Mouse (Mus musculus): ENCODE results near the gene Mme. TPM values are rescaled to one million over a fixed set of nuclear protein-coding genes. Genes with fewer than 3 reads are reported as not detected.

The Mme gene
- 15.1 and 17.5 TPM in 2 replicates for polyA plus RNA-seq (2014; fragmentation: Nextera tagmentation; extraction: Ambion mirVana)

DNA sequence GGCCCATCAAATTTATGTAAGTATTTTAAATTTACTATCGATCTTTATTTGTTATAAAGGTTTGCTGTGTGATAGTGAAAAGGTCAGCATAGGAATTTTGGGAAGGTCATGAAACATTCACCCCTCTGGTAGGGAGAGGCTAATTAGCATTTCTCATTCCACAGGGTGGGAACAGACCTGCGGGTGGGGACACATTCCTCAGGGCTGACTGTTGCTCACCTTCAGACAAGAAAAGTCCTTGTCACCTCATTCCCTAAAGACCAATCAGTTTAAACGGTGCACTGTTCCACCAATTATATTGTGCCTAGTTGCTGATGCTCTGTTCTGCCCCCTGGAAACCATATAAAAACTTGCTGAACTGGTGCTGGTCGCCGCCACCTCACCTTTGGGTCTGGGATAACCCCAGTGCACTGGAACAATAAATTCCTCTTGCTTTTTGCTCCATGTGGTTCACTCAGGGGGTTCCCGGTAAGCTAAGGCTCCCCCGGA is at the start of gene Mme:
Gene Mme, plus strand, starts transcription at position 439 of the 489 bp plus-strand sequence.
- WGBS = 81% methylated on average over 7 of the region's 7 CpGs
- Histone ChIP-seq H3K36me3 (ENCODE audit: control insufficient read depth, insufficient read depth, low read length) (no peaks in the 10 kb centered on the region), H3K9ac (ENCODE audit: low read length) (no peak within 1 kb of the TSS), H3K27me3 (ENCODE audit: control insufficient read depth, insufficient read depth, low read length) (no peaks in the 10 kb centered on the region), H3K4me1 (ENCODE audit: control insufficient read depth, insufficient read depth, low read length) (no peaks in the 10 kb centered on the region), H3K27ac (ENCODE audit: low read depth, low read length) (no peak within 1 kb of the TSS), H3K4me3 (ENCODE audit: low read depth, low read length) (no peak within 1 kb of the TSS), H3K9me3 (ENCODE audit: control insufficient read depth, low read length) (no peaks in the 10 kb centered on the region), H3K4me2 (no peak within 1 kb of the TSS)
- DNase-seq (ENCODE audit: low spot score, missing footprints) (no peak), ATAC-seq (ENCODE audit: low FRiP score) (no peak)

DNA sequence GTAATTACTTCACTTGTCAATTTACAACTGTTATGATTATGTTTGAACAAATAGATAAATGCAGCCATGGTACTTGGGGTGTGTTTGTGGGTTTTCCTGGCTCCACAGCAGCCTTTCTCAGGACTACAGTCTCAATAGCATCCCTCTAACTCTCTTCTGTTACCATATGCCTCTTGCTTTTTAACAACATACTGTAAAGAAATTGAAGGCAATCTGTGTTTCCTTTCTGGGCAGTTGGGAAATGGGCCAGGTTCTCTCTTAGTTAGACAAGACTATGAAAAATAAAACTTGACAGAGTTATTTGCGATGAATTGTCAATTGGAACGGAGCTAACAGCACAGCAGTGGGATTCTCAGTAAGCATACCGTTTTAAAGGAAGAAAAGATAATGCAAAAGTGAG is 44.8 kb upstream of the Mme start:
- H3K27ac ChIP-seq (ENCODE audit: low read depth, low read length) = no peak overlapping the region
- H3K4me1 ChIP-seq (ENCODE audit: control insufficient read depth, insufficient read depth, low read length) = no peaks in the 10 kb centered on the region
- no peaks in the 10 kb centered on the region for H3K36me3 ChIP-seq (ENCODE audit: control insufficient read depth, insufficient read depth, low read length)
- no peak overlapping the region for H3K4me3 ChIP-seq (ENCODE audit: low read depth, low read length)
- DNase-seq (ENCODE audit: low spot score, missing footprints) (no peak), ATAC-seq (ENCODE audit: low FRiP score) (no peak)
- H3K4me2 ChIP-seq = no peak overlapping the region
- 91% methylated on average over 3 of the region's 3 CpGs for WGBS
- no peak overlapping the region for H3K9ac ChIP-seq (ENCODE audit: low read length)
- H3K9me3 ChIP-seq (ENCODE audit: control insufficient read depth, low read length) = no peaks in the 10 kb centered on the region
- no peaks in the 10 kb centered on the region for H3K27me3 ChIP-seq (ENCODE audit: control insufficient read depth, insufficient read depth, low read length)

DNA sequence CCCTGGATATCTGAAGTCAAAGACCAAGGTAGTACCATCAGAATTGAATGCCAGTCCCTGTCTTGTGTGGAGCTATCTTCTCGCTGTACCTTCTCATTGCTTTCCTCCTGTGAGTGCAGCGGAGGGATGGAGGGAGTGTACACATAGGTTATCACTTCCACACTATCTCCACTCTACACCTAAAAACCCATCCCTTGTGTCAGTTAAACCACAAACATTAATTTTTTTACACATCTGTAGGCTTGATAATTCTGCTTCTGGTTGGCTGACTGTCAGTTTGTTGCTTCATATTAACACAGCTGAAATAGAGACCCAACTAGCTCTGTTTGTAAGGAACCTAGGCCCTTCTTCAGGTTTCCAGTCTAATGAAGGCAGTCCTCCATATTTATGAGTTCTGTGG is 43.3 kb upstream of the Mme start:
- Histone ChIP-seq H3K4me2 (no peak overlapping the region), H3K4me3 (ENCODE audit: low read depth, low read length) (no peak overlapping the region), H3K4me1 (ENCODE audit: control insufficient read depth, insufficient read depth, low read length) (no peaks in the 10 kb centered on the region), H3K27ac (ENCODE audit: low read depth, low read length) (no peak overlapping the region), H3K27me3 (ENCODE audit: control insufficient read depth, insufficient read depth, low read length) (no peaks in the 10 kb centered on the region), H3K9me3 (ENCODE audit: control insufficient read depth, low read length) (no peaks in the 10 kb centered on the region), H3K9ac (ENCODE audit: low read length) (no peak overlapping the region), H3K36me3 (ENCODE audit: control insufficient read depth, insufficient read depth, low read length) (no peaks in the 10 kb centered on the region)
- 91% methylated on average over 2 of the region's 2 CpGs for WGBS
- ATAC-seq (ENCODE audit: low FRiP score) = no peak
- DNase-seq (ENCODE audit: low spot score, missing footprints) = no peak

DNA sequence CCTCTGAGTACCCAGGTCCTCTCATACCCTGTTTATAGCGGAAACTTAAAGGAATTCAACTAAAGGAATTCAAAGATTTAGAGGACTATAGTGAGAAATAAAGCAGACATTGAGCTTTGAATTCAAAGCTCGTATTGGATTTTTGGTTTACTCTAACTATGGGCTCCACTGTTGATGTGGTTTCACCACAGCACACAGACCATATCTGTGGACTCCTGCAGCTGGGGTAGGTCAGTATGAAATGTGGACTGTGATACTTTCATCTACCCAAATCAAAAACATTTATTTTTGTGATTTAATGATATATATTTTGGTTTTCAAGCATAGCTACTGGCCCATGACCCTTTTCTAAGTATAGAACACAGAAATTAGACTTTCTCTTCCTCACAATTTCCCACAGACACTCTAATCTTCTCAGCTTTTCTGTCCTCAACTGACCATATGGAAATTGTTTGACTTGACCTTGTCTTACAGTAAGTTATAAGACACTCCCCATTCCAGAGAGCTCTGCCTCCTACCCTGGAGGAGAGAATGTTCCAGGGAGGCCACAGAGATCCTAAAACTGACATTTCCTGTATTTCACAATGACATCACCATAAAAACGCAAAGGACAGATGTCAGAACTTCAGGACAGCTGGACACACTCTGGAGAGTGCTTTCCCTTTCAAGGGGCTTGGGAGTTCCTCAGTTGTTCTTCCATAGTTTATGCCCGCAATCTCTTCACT is 19.3 kb upstream of the Mme start:
- DNase-seq (ENCODE audit: low spot score, missing footprints) (no peak), ATAC-seq (ENCODE audit: low FRiP score) (no peak)
- Histone ChIP-seq H3K36me3 (ENCODE audit: control insufficient read depth, insufficient read depth, low read length) (no peaks in the 10 kb centered on the region), H3K9ac (ENCODE audit: low read length) (no peak overlapping the region), H3K27ac (ENCODE audit: low read depth, low read length) (no peak overlapping the region), H3K9me3 (ENCODE audit: control insufficient read depth, low read length) (no peaks in the 10 kb centered on the region), H3K4me3 (ENCODE audit: low read depth, low read length) (no peak overlapping the region), H3K27me3 (ENCODE audit: control insufficient read depth, insufficient read depth, low read length) (no peaks in the 10 kb centered on the region), H3K4me2 (no peak overlapping the region), H3K4me1 (ENCODE audit: control insufficient read depth, insufficient read depth, low read length) (peaks cover 6% of the 10 kb centered on the region; the same call in 1 of the 2 replicates)
- 87% methylated on average over 4 of the region's 4 CpGs for WGBS

DNA sequence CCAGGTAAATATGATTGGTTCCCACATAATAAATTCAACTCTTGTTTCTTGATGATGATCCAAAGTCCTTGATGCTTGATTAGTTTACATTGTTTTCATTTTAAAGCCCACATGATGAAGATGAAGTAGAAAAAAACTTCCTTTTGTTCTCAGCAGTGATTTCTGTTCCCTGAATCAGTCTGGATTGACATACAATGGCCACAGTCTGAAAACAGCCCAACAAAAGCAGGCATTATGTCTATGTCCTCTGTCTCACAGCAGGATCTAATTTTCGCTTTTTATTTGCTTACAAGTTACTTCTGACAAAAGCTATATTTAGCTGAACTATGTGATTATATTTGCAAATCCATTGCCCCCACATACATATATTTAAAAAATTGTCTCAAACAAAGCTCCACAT is 17.7 kb upstream of the Mme start:
- DNase-seq (ENCODE audit: low spot score, missing footprints) = peak; percentile 83

DNA sequence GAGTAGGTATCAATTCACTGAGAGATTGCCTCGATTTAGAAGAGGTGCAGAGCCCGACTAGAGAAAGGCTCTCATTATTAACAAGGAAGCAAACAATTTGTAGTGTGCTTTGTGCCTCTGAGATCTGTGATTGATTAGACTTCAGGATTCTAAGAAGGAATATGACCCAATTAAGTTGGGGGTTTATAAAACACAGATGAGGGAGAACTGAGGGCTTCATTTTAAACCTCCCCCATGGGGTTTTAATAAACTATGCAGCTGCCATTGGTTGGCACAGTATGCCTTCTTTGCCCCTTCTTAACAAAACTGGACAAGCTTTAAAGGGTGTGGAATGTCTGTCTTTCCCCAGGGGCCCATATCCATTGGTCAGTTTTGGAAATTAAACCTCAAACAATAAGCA is 5.4 kb upstream of the Mme start:
- Histone ChIP-seq H3K4me3 (ENCODE audit: low read depth, low read length) (no peak overlapping the region), H3K27me3 (ENCODE audit: control insufficient read depth, insufficient read depth, low read length) (no peaks in the 10 kb centered on the region), H3K9ac (ENCODE audit: low read length) (no peak overlapping the region), H3K4me1 (ENCODE audit: control insufficient read depth, insufficient read depth, low read length) (no peaks in the 10 kb centered on the region), H3K9me3 (ENCODE audit: control insufficient read depth, low read length) (no peaks in the 10 kb centered on the region), H3K36me3 (ENCODE audit: control insufficient read depth, insufficient read depth, low read length) (no peaks in the 10 kb centered on the region), H3K27ac (ENCODE audit: low read depth, low read length) (no peak overlapping the region), H3K4me2 (no peak overlapping the region)
- 64% methylated on average over 2 of the region's 2 CpGs for WGBS
- ATAC-seq (ENCODE audit: low FRiP score) (no peak), DNase-seq (ENCODE audit: low spot score, missing footprints) (no peak)

More for the DNA sequence above, 17.7 kb upstream of the Mme start:
- no peak overlapping the region for H3K4me3 ChIP-seq (ENCODE audit: low read depth, low read length)
- H3K27ac ChIP-seq (ENCODE audit: low read depth, low read length) = no peak overlapping the region
- H3K27me3 ChIP-seq (ENCODE audit: control insufficient read depth, insufficient read depth, low read length) = no peaks in the 10 kb centered on the region
- H3K9ac ChIP-seq (ENCODE audit: low read length) = no peak overlapping the region
- peak; percentile 64; the same call in 1 of the 2 replicates for ATAC-seq (ENCODE audit: low FRiP score)
- peaks cover 6% of the 10 kb centered on the region; the same call in 1 of the 2 replicates for H3K4me1 ChIP-seq (ENCODE audit: control insufficient read depth, insufficient read depth, low read length)
- H3K4me2 ChIP-seq = no peak overlapping the region
- no peaks in the 10 kb centered on the region for H3K9me3 ChIP-seq (ENCODE audit: control insufficient read depth, low read length)
- WGBS = 34% methylated on average over 1 of the region's 1 CpGs
- H3K36me3 ChIP-seq (ENCODE audit: control insufficient read depth, insufficient read depth, low read length) = no peaks in the 10 kb centered on the region

DNA sequence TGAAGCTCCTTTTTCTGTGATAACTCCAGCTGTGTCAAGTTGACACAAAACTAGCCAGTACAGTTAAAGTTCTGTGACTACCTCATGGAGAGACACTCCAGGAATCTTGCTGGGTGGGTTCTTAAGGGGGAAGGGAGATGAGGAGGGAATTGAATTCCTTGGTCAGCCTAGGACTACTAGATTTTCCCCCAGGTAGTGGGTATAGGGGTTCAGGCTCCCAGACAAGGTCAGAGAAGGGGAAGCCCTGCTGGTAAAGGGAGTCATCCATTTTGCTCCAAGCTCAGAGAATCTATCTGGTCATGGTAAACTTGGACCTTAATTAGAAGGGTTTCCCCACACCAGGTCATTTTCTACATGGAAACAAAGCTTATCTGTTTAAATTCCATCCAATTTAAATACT is 2.4 kb downstream of the Mme start:
- no peaks in the 10 kb centered on the region for H3K36me3 ChIP-seq (ENCODE audit: control insufficient read depth, insufficient read depth, low read length)
- DNase-seq (ENCODE audit: low spot score, missing footprints) = no peak
- H3K9me3 ChIP-seq (ENCODE audit: control insufficient read depth, low read length) = no peaks in the 10 kb centered on the region
- no peak overlapping the region for H3K4me2 ChIP-seq
- H3K4me1 ChIP-seq (ENCODE audit: control insufficient read depth, insufficient read depth, low read length) = no peaks in the 10 kb centered on the region
- H3K27ac ChIP-seq (ENCODE audit: low read depth, low read length) = no peak overlapping the region
- H3K9ac ChIP-seq (ENCODE audit: low read length) = no peak overlapping the region
- H3K4me3 ChIP-seq (ENCODE audit: low read depth, low read length) = no peak overlapping the region
- H3K27me3 ChIP-seq (ENCODE audit: control insufficient read depth, insufficient read depth, low read length) = no peaks in the 10 kb centered on the region
- no peak for ATAC-seq (ENCODE audit: low FRiP score)

DNA sequence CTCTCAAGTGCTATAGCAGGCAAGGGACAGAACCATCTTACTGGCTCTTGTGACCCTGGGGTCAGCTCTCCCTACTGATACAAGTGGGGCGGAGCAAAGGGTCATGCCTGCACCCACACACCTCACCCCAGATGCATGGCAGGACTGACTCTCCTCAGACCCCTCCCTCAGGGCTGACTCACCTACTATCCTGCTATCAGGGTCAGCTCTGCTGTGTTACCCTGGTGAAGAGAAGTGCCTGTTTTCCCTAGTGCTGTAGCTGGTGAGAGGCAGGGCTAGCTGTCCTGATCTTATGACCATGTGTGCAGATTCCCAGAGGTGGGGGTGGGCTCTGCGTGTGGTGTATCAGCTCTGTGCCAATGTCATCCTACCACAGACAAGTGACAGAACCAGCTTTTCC is 30.8 kb downstream of the Mme start:
- Histone ChIP-seq H3K4me3 (ENCODE audit: low read depth, low read length) (no peak overlapping the region), H3K9ac (ENCODE audit: low read length) (no peak overlapping the region), H3K4me1 (ENCODE audit: control insufficient read depth, insufficient read depth, low read length) (no peaks in the 10 kb centered on the region), H3K4me2 (no peak overlapping the region), H3K27ac (ENCODE audit: low read depth, low read length) (no peak overlapping the region), H3K9me3 (ENCODE audit: control insufficient read depth, low read length) (no peaks in the 10 kb centered on the region), H3K36me3 (ENCODE audit: control insufficient read depth, insufficient read depth, low read length) (no peaks in the 10 kb centered on the region), H3K27me3 (ENCODE audit: control insufficient read depth, insufficient read depth, low read length) (no peaks in the 10 kb centered on the region)
- WGBS = 82% methylated on average over 2 of the region's 2 CpGs
- DNase-seq (ENCODE audit: low spot score, missing footprints) (no peak), ATAC-seq (ENCODE audit: low FRiP score) (peak; percentile 46; the same call in 1 of the 2 replicates)

DNA sequence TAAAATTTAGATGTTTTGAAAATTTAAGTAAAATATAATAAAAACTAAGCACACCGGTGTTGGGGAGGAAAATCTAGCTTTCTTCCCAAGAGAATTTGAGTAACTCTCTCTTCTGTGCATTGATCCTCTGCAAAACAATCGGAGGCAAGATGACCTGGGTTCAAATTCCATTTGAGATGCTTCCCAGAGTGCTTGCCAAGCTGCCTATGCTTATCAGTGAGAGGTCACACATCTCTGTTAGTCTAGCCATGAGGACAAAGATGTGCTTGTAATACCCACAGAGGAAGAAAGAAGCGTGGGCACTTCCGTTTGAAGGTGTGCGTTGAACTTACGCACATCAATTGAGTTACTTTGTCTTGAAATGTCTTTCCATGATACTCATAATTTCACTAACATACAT is 53.0 kb downstream of the Mme start:
- H3K4me2 ChIP-seq = no peak overlapping the region
- peaks cover 3% of the 10 kb centered on the region; the same call in 1 of the 2 replicates for H3K27me3 ChIP-seq (ENCODE audit: control insufficient read depth, insufficient read depth, low read length)
- H3K9ac ChIP-seq (ENCODE audit: low read length) = no peak overlapping the region
- H3K36me3 ChIP-seq (ENCODE audit: control insufficient read depth, insufficient read depth, low read length) = no peaks in the 10 kb centered on the region
- no peak for DNase-seq (ENCODE audit: low spot score, missing footprints)
- 77% methylated on average over 6 of the region's 6 CpGs for WGBS
- no peaks in the 10 kb centered on the region for H3K9me3 ChIP-seq (ENCODE audit: control insufficient read depth, low read length)
- no peak overlapping the region for H3K4me3 ChIP-seq (ENCODE audit: low read depth, low read length)
- no peak overlapping the region for H3K27ac ChIP-seq (ENCODE audit: low read depth, low read length)
- no peaks in the 10 kb centered on the region for H3K4me1 ChIP-seq (ENCODE audit: control insufficient read depth, insufficient read depth, low read length)
- ATAC-seq (ENCODE audit: low FRiP score) = no peak

All from midbrain, embryonic 11.5 days (tissue).